ENCODE assay signal across 8 mouse cellular contexts in the genomic region with DNA sequence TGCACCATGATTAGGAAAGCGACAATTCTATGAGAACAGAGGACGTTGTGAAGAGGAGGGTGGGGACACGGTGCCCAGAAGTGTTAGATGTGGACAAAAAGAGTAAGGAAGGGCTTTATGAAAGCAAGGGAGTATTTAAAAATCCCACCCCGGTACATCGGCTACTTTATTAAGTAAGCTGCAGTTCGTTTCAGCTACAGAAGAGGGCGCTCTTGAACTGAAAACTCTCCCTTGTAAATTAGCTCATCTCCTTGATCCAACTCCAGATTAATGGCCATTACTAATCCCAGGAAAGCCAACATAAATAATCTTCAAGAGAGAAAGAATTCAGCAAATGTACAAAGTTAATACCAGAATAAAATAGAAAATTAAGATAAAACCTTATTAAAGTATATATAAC. TPM values are rescaled to one million over a fixed set of nuclear protein-coding genes. Genes with fewer than 3 reads are reported as not detected.
DNase-seq lines count a peak whose midpoint lies in the region; ATAC-seq and TF ChIP-seq lines count a peak whose summit lies in the region.

No protein-coding gene starts in this region.

- DNase-seq in forebrain, postnatal 0 days: peak; percentile 82
- peak; percentile 44 for DNase-seq in right cerebral cortex, adult 18-20 months
- DNase-seq in right cerebral cortex, postnatal 36 days (ENCODE audit: low spot score in 2 of 2): no peak
- DNase-seq in cerebellum, postnatal 25 days: peak; percentile 45 to 67
- peak; percentile 61 to 63 for DNase-seq in kidney, postnatal 4 days
- peak; percentile 73 for DNase-seq in lung, postnatal 36 days
- DNase-seq in urinary bladder, postnatal 25 days (ENCODE audit: low spot score): no peak

- H3K27ac ChIP-seq in forebrain, postnatal 0 days (ENCODE audit: low read depth, low read length): no peak overlapping the region
- no peak overlapping the region for H3K27ac ChIP-seq in forebrain, embryonic 13.5 days

- 18% methylated on average over 7 of the region's 7 CpGs for WGBS in forebrain, postnatal 0 days
- 17% methylated on average over 7 of the region's 7 CpGs for WGBS in forebrain, embryonic 13.5 days

- H3K27me3 ChIP-seq in forebrain, postnatal 0 days (ENCODE audit: insufficient read depth, low read length): no peaks in the 10 kb centered on the region
- H3K27me3 ChIP-seq in forebrain, embryonic 13.5 days: no peaks in the 10 kb centered on the region

- no peaks in the 10 kb centered on the region for H3K36me3 ChIP-seq in forebrain, postnatal 0 days (ENCODE audit: insufficient read depth)
- H3K36me3 ChIP-seq in forebrain, embryonic 13.5 days (ENCODE audit: poor library complexity, severe bottlenecking): no peaks in the 10 kb centered on the region

- peak; percentile 74 for TF ChIP-seq CTCF in forebrain, postnatal 0 days (IDR thresholded peaks at IDR 0.05; ENCODE audit: low read depth)

- no peak for ATAC-seq in forebrain, postnatal 0 days
- ATAC-seq in forebrain, embryonic 13.5 days: no peak

- no peaks in the 10 kb centered on the region for H3K9me3 ChIP-seq in forebrain, postnatal 0 days (ENCODE audit: low read length)
- no peaks in the 10 kb centered on the region for H3K9me3 ChIP-seq in forebrain, embryonic 13.5 days (replicated peaks)

- no peak overlapping the region for H3K4me2 ChIP-seq in forebrain, postnatal 0 days (ENCODE audit: low read depth)
- no peak overlapping the region for H3K4me2 ChIP-seq in forebrain, embryonic 13.5 days

- H3K4me1 ChIP-seq in forebrain, postnatal 0 days (ENCODE audit: insufficient read depth): no peaks in the 10 kb centered on the region
- peaks cover 30% of the 10 kb centered on the region for H3K4me1 ChIP-seq in forebrain, embryonic 13.5 days

- no peak overlapping the region for H3K4me3 ChIP-seq in forebrain, postnatal 0 days (ENCODE audit: low read depth, low read length)
- no peak overlapping the region for H3K4me3 ChIP-seq in forebrain, embryonic 13.5 days

- H3K9ac ChIP-seq in forebrain, postnatal 0 days: no peak overlapping the region
- H3K9ac ChIP-seq in forebrain, embryonic 13.5 days: no peak overlapping the region

RNA-seq across cellular contexts. Expression of a gene that starts 47.2 kb away (rescaled TPM):
- 29.7 and 31.8 TPM in 2 replicates for total RNA-seq in forebrain, postnatal 0 days (2014; rRNA removed)
- 41.1 and 46.0 TPM in 2 replicates for polyA plus RNA-seq in forebrain, postnatal 0 days (2015; fragmentation: Nextera tagmentation; extraction: Ambion mirVana)
- 28.8 and 29.0 TPM in 2 replicates for polyA plus RNA-seq in forebrain, embryonic 13.5 days (2015; fragmentation: Nextera tagmentation; extraction: Ambion mirVana)

Comparison
In these comparisons a context has a peak if more than half of its experiments do, and no peak if none do; other contexts are left out.
1. DNase-seq: peak in forebrain, postnatal 0 days (single experiment), right cerebral cortex, adult 18-20 months (single experiment), cerebellum, postnatal 25 days (2 of 2), kidney, postnatal 4 days (2 of 2) and lung, postnatal 36 days (single experiment); none in right cerebral cortex, postnatal 36 days (0 of 2) and urinary bladder, postnatal 25 days (single experiment).